Mouse (Mus musculus) liver, embryonic 14.5 days (tissue): ENCODE measurements at regions not wholly inside any gene's neighbourhood (a gene's known extent, or its start where the extent isn't known, plus 50 kb on each side); places are given as distances from the start of the nearest gene placed in this dataset.

ENCODE experiments used
- ATAC-seq: fragments of 200-750 bp; cut with Nextera tagmentation; 2 replicates; pipeline ENCODE4 v1.8.0; 2017; ENCODE audit warnings: moderate number of reproducible peaks, mild to moderate bottlenecking, moderate library complexity; ENCODE audit not compliant: insufficient read depth
- DNase-seq, 3 experiments: peaks; one replicate each; pipeline ENCODE4 v3.0.0-alpha.2; 2012 to 2013; ENCODE audit warnings: low read depth in 3 of 3, low spot score in 3 of 3
- H3K27ac ChIP-seq: fragments of 300-500 bp; sonication (generic); 2 replicates; pipeline ENCODE4 v1.5.1; 2014; ENCODE audit warnings: moderate library complexity, mild to moderate bottlenecking, control low read depth, inconsistent platforms
- H3K27me3 ChIP-seq: fragments of 300-500 bp; sonication (generic); 2 replicates; pipeline ENCODE4 v1.6.1; 2014; ENCODE audit warnings: mild to moderate bottlenecking, low read length, moderate library complexity; ENCODE audit not compliant: control insufficient read depth, insufficient read depth
- H3K36me3 ChIP-seq: fragments of 300-500 bp; sonication (generic); replicated peaks from 2 replicates; pipeline ENCODE4 v1.6.1; 2014; ENCODE audit warnings: low read depth; ENCODE audit not compliant: control insufficient read depth, insufficient read depth
- H3K4me1 ChIP-seq, 2 experiments: fragments of 200-500 bp in 1 of 2; fragments of 300-500 bp in 1 of 2; sonication (generic) in 1 of 2; replicated peaks; 2 replicates each; pipeline ENCODE4 v1.6.1; 2012 to 2014; ENCODE audit warnings: antibody characterized with exemption in 1 of 2, inconsistent platforms in 1 of 2, low read length in 1 of 2; ENCODE audit not compliant: control insufficient read depth in 2 of 2, insufficient read depth in 2 of 2
- H3K4me2 ChIP-seq: fragments of 300-500 bp; sonication (generic); 2 replicates; pipeline ENCODE4 v1.6.1; 2014; ENCODE audit warnings: low read depth, mild to moderate bottlenecking, control low read depth, moderate library complexity
- H3K4me3 ChIP-seq, 2 experiments: fragments of 200-500 bp in 1 of 2; fragments of 300-500 bp in 1 of 2; sonication (generic) in 1 of 2; 2 replicates each; pipeline ENCODE4 v1.5.1; 2012 to 2014; ENCODE audit warnings: low read depth in 2 of 2, low read length in 2 of 2, mild to moderate bottlenecking in 2 of 2, control low read depth in 1 of 2, inconsistent platforms in 1 of 2, moderate library complexity in 1 of 2; ENCODE audit not compliant: insufficient read depth in 1 of 2
- H3K9ac ChIP-seq: fragments of 300-500 bp; sonication (generic); replicated peaks from 2 replicates; pipeline ENCODE4 v1.6.1; 2014; ENCODE audit warnings: mild to moderate bottlenecking, control low read depth, moderate library complexity
- H3K9me3 ChIP-seq: fragments of 300-500 bp; sonication (generic); 2 replicates; pipeline ENCODE4 v1.6.1; 2016; ENCODE audit warnings: low read length, mixed read lengths; ENCODE audit not compliant: control insufficient read depth
- CTCF ChIP-seq: IDR thresholded peaks from 2 replicates; pipeline ENCODE4 v1.5.1; 2016; ENCODE audit warnings: antibody characterized with exemption, low read depth, control low read depth
- EP300 ChIP-seq: IDR thresholded peaks from 2 replicates; pipeline ENCODE4 v1.6.1; 2016; ENCODE audit warnings: antibody characterized with exemption, low read depth
- WGBS: fragments of 180-500 bp; shearing (Covaris S2); extraction: QIAGEN DNeasy Blood & Tissue Kit; methylation state at CpG from one replicate; pipeline ENCODE4 v1.1.7; 2014; ENCODE audit not compliant: insufficient replicate concordance; 5-methylcytosine and 5-hydroxymethylcytosine counted together

- WGBS: 55% methylated on average over 6 of the region's 6 CpGs
- Histone ChIP-seq H3K27ac (no peak overlapping the region), H3K4me3 (no peak overlapping the region)
Measured at GRCm38 (mm10) chr17:87514366-87515126, 67.8 kb upstream of the Calm2 start.

GRCm38 (mm10) chr17:87517258-87517657 lies 70.5 kb upstream of the Calm2 start:
- no peak overlapping the region for H3K4me2 ChIP-seq
- H3K9ac ChIP-seq: no peak overlapping the region
- peaks cover 12 to 25% of the 10 kb centered on the region in 2 experiments for H3K4me1 ChIP-seq
- TF ChIP-seq CTCF (no peak), EP300 (no peak)
- no peaks in the 10 kb centered on the region for H3K27me3 ChIP-seq
- no peaks in the 10 kb centered on the region for H3K9me3 ChIP-seq
- no peak for DNase-seq
- H3K4me3 ChIP-seq: no peak overlapping the region
- no peak for ATAC-seq
- no peak overlapping the region for H3K27ac ChIP-seq
- no peaks in the 10 kb centered on the region for H3K36me3 ChIP-seq
- WGBS: 46% methylated on average over 9 of the region's 9 CpGs

More at GRCm38 (mm10) chr17:87514366-87515126, 67.8 kb upstream of the Calm2 start:
- H3K36me3 ChIP-seq: no peaks in the 10 kb centered on the region
- H3K9ac ChIP-seq: no peak overlapping the region
- no peak for DNase-seq
- TF ChIP-seq CTCF: no peak
- no peak for TF ChIP-seq EP300
- H3K27me3 ChIP-seq: no peaks in the 10 kb centered on the region
- H3K4me1 ChIP-seq: peaks cover 12 to 25% of the 10 kb centered on the region in 2 experiments
- no peak for ATAC-seq
- peak overlapping the region; percentile 36 for H3K4me2 ChIP-seq
- H3K9me3 ChIP-seq: no peaks in the 10 kb centered on the region

- no peak for ATAC-seq
Measured at GRCm38 (mm10) chr17:87519454-87519853, 72.7 kb upstream of the Calm2 start.

GRCm38 (mm10) chr17:87520841-87521240 lies 74.1 kb upstream of the Calm2 start:
- H3K4me1 ChIP-seq: peaks cover 0 to 9% of the 10 kb centered on the region in 2 experiments; a peak in 2 of 4 replicates
- ATAC-seq: no peak

More at GRCm38 (mm10) chr17:87519454-87519853, 72.7 kb upstream of the Calm2 start:
- no peak for DNase-seq
- no peak overlapping the region for H3K4me3 ChIP-seq
- H3K36me3 ChIP-seq: no peaks in the 10 kb centered on the region
- no peak overlapping the region for H3K27ac ChIP-seq
- 75% methylated on average over 9 of the region's 9 CpGs for WGBS
- H3K4me1 ChIP-seq: peaks cover 3 to 10% of the 10 kb centered on the region in 2 experiments; a peak in 3 of 4 replicates
- H3K9me3 ChIP-seq: no peaks in the 10 kb centered on the region
- no peak overlapping the region for H3K4me2 ChIP-seq
- no peak for TF ChIP-seq CTCF
- no peak for TF ChIP-seq EP300
- H3K27me3 ChIP-seq: no peaks in the 10 kb centered on the region
- no peak overlapping the region for H3K9ac ChIP-seq

GRCm38 (mm10) chr17:87521622-87522151 lies 75.0 kb upstream of the Calm2 start:
- Histone ChIP-seq H3K4me3 (no peak overlapping the region), H3K4me1 (peaks cover 0 to 8% of the 10 kb centered on the region in 2 experiments; a peak in 2 of 4 replicates), H3K36me3 (no peaks in the 10 kb centered on the region), H3K27ac (no peak overlapping the region), H3K27me3 (no peaks in the 10 kb centered on the region), H3K9ac (no peak overlapping the region), H3K4me2 (no peak overlapping the region), H3K9me3 (no peaks in the 10 kb centered on the region)
- WGBS: 52% methylated on average over 10 of the region's 10 CpGs
- TF ChIP-seq EP300 (no peak), CTCF (no peak)
- ATAC-seq: no peak
- no peak for DNase-seq

More at GRCm38 (mm10) chr17:87520841-87521240, 74.1 kb upstream of the Calm2 start:
- H3K27ac ChIP-seq: no peak overlapping the region
- no peaks in the 10 kb centered on the region for H3K27me3 ChIP-seq
- H3K9me3 ChIP-seq: no peaks in the 10 kb centered on the region
- no peak for TF ChIP-seq CTCF
- no peak for TF ChIP-seq EP300
- no peak overlapping the region for H3K4me3 ChIP-seq
- no peaks in the 10 kb centered on the region for H3K36me3 ChIP-seq
- no peak overlapping the region for H3K9ac ChIP-seq
- no peak for DNase-seq
- WGBS: 65% methylated on average over 5 of the region's 5 CpGs
- H3K4me2 ChIP-seq: no peak overlapping the region
